Mouse (Mus musculus): ENCODE measurements around the gene Sos1.

GRCm38 (mm10) chr17:80498600-80499268, 18.5 kb upstream of the Sos1 start:
- TF ChIP-seq CTCF (IDR thresholded peaks at IDR 0.05; ENCODE audit: low read depth) (no peak), EP300 (optimal IDR thresholded peaks at IDR 0.05) (no peak)
